Mouse (Mus musculus) embryonic facial prominence, embryonic 12.5 days (tissue): ENCODE results near the gene Aktip. TPM values are rescaled to one million over a fixed set of nuclear protein-coding genes. Genes with fewer than 3 reads are reported as not detected.

Source experiments
- ATAC-seq: fragments of 200-750 bp; cut with Nextera tagmentation; 2 replicates; pipeline ENCODE4 v1.8.0; 2017; ENCODE audit not compliant: insufficient number of reproducible peaks, insufficient read depth, low FRiP score, low TSS enrichment
- H3K27ac ChIP-seq: fragments of 300-500 bp; sonication (generic); 2 replicates; pipeline ENCODE4 v1.5.1; 2016; ENCODE audit warnings: mild to moderate bottlenecking
- H3K27me3 ChIP-seq: fragments of 300-500 bp; sonication (generic); 2 replicates; pipeline ENCODE4 v1.6.1; 2016; ENCODE audit warnings: mild to moderate bottlenecking, moderate library complexity
- H3K36me3 ChIP-seq: fragments of 300-500 bp; sonication (generic); 2 replicates; pipeline ENCODE4 v1.6.1; 2016; ENCODE audit warnings: mild to moderate bottlenecking
- H3K4me1 ChIP-seq: fragments of 300-500 bp; sonication (generic); 2 replicates; pipeline ENCODE4 v1.6.1; 2016
- H3K4me2 ChIP-seq: fragments of 300-500 bp; sonication (generic); replicated peaks from 2 replicates; pipeline ENCODE4 v1.6.1; 2016; ENCODE audit warnings: mild to moderate bottlenecking, moderate library complexity
- H3K4me3 ChIP-seq: fragments of 300-500 bp; sonication (generic); 2 replicates; pipeline ENCODE4 v1.5.1; 2016; ENCODE audit warnings: mild to moderate bottlenecking
- H3K9ac ChIP-seq: fragments of 300-500 bp; sonication (generic); 2 replicates; pipeline ENCODE4 v1.6.1; 2016; ENCODE audit warnings: mild to moderate bottlenecking, moderate library complexity
- H3K9me3 ChIP-seq: fragments of 300-500 bp; sonication (generic); 2 replicates; pipeline ENCODE4 v1.6.1; 2016; ENCODE audit warnings: mild to moderate bottlenecking, moderate library complexity
- WGBS: fragments of 180-500 bp; shearing (Covaris S2); methylation state at CpG from one replicate; pipeline ENCODE4 v1.1.7; 2016; 5-methylcytosine and 5-hydroxymethylcytosine counted together
- polyA plus RNA-seq: library from polyadenylated mRNA; unstranded; fragments of >200 nt; fragmentation: Nextera tagmentation; extraction: Ambion mirVana; gene quantifications from 2 replicates; pipeline ENCODE4 v1.2.1, GENCODE M21; 2016

The Aktip gene
- polyA plus RNA-seq, 1 experiment from 2014 or later: 57.3 TPM

DNA sequence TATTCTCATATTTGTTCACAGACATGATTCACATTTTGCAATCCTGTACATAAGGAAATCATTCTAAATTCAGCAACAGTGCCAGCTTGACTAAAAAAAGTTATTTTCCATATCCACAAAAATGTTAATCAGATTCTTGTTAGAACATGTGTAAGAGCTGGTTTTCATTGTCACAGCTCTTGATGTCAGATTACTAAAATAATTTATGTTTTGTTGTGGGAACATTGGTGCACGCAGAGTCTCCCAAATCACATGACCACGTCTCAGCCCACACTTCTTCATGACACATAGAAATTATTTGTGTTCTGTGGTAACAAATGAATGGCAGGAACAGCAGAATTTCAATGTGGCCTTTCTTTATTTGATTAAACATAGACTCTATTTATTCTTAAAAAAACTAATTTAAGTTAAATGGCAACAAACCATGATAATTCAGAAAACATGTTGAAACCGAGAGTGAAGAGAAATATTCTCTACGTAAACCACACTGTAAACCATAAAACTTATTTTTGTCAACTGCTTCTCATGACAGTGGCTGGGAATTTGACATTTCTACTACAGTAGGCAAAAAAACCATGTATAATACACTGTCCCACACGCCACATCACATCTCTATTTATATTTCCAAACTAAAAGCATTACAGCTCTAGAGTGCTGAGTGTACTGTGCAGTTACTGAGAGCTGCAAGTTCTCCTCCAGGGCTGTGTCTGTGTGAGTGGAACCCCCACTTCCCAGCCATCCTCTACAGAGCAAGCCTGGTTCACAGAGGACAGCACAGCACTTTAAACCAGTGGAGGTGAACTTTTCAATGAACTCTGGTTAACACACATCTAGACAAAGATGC lies 17.5 kb upstream of the Aktip start:
- no peak overlapping the region for H3K4me2 ChIP-seq
- ATAC-seq: no peak
- H3K27ac ChIP-seq: peak overlapping the region; percentile 50; the same call in 1 of the 2 replicates
- H3K4me3 ChIP-seq: no peak overlapping the region
- no peaks in the 10 kb centered on the region for H3K9me3 ChIP-seq
- 71% methylated on average over 5 of the region's 5 CpGs for WGBS
- 0 out of 2 replicates have a peak, but pooled peaks cover 4% of the 10 kb centered on the region for H3K36me3 ChIP-seq
- no peaks in the 10 kb centered on the region; the same call in 1 of the 2 replicates for H3K4me1 ChIP-seq
- H3K9ac ChIP-seq: no peak overlapping the region
- no peaks in the 10 kb centered on the region for H3K27me3 ChIP-seq

DNA sequence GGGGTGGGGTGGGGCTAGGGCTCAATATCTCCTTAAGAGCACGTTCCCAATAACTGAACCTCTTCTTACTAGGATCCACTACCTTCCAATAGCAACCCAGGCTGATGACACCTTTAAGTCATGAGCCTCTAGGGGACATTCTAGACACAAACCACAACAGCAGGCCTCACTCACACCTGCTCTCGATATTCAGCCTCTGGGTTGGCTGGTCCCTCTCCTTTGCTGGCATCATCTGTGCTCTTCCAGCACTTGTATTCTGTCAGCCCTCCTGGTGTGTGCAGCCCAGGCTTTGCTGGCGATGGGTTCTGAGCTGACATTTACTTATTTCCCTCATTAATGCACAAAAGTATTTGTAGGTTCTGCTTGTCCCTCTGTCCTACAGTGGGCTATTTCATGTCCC lies 14.5 kb upstream of the Aktip start:
- Histone ChIP-seq H3K27me3 (no peaks in the 10 kb centered on the region), H3K36me3 (no peaks in the 10 kb centered on the region), H3K4me2 (no peak overlapping the region), H3K27ac (no peak overlapping the region), H3K9ac (no peak overlapping the region), H3K4me1 (no peaks in the 10 kb centered on the region; the same call in 1 of the 2 replicates), H3K4me3 (no peak overlapping the region), H3K9me3 (no peaks in the 10 kb centered on the region)
- 77% methylated on average over 3 of the region's 3 CpGs for WGBS
- no peak for ATAC-seq

DNA sequence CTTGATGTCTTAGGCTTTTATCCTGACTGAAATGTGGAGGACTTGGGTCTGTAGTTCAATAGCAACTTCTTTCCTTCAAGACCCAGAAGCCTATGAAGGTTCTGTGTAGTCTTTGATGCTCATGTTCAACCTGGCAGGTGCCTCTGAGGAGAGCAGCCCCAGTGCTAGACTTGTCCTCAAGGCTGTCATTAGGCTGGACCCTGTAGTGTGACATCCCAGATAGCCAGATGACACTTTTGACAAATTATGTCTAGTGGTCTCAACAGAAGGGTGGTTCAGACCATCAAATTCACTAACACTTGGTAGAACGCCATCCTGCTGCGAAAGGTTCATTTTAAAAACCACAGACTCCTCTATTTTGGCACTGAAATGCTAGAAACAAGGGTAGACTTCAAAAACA lies 13.2 kb upstream of the Aktip start:
- no peak overlapping the region for H3K4me2 ChIP-seq
- WGBS: 88% methylated on average over 2 of the region's 2 CpGs

DNA sequence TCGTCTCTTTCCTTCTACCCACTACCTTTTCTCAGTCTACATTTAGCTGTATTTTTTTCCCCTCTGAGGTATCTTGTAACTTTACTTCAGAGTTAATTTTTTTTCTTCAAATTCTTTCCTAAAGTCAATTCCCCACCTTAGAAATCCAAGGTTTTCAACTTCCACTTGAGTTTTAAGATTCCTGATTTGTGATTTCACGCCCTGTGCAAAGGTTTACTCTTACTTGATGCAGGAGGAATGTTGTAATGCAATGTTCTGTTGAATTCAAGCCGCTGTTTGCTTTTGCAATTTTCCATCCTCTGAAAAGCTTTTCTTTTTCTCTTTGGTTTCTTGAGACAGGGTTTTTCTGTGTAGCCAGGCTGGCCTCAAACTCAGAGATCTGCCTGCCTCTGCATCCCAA lies 9.9 kb upstream of the Aktip start:
- Histone ChIP-seq H3K4me2 (no peak overlapping the region), H3K27me3 (no peaks in the 10 kb centered on the region), H3K36me3 (no peaks in the 10 kb centered on the region), H3K27ac (no peak overlapping the region), H3K4me1 (no peaks in the 10 kb centered on the region), H3K4me3 (no peak overlapping the region), H3K9ac (no peak overlapping the region), H3K9me3 (no peaks in the 10 kb centered on the region)
- WGBS: 72% methylated on average over 3 of the region's 3 CpGs
- ATAC-seq: no peak

More for the DNA sequence above, 13.2 kb upstream of the Aktip start:
- ATAC-seq: no peak
- H3K4me3 ChIP-seq: no peak overlapping the region
- no peaks in the 10 kb centered on the region for H3K36me3 ChIP-seq
- H3K27ac ChIP-seq: no peak overlapping the region
- no peak overlapping the region for H3K9ac ChIP-seq
- H3K9me3 ChIP-seq: no peaks in the 10 kb centered on the region
- H3K4me1 ChIP-seq: no peaks in the 10 kb centered on the region; the same call in 1 of the 2 replicates
- no peaks in the 10 kb centered on the region for H3K27me3 ChIP-seq

DNA sequence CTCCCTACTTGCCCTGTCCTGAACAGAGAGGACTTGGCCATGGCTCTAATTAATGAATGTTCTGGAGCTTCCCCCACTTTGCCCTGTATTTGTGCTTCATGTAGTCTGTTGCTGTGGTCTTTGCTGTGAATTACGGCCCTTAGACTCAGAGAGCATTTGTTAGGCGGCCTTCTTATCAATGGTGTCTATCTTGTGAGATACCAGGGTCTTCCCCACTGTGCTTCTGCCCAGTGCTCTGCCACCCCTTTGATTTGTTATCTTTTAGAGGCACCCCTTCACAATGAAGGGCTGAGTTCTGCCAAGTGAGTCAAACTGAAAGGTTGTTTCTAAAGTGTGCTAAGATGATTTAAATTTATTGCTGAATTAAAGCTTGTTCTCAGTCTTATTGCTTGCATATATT lies 7.9 kb upstream of the Aktip start:
- Histone ChIP-seq H3K27me3 (no peaks in the 10 kb centered on the region), H3K9me3 (no peaks in the 10 kb centered on the region), H3K36me3 (no peaks in the 10 kb centered on the region), H3K4me1 (no peaks in the 10 kb centered on the region), H3K9ac (no peak overlapping the region), H3K4me3 (no peak overlapping the region), H3K4me2 (no peak overlapping the region), H3K27ac (no peak overlapping the region)
- 74% methylated on average over 2 of the region's 2 CpGs for WGBS
- ATAC-seq: no peak

DNA sequence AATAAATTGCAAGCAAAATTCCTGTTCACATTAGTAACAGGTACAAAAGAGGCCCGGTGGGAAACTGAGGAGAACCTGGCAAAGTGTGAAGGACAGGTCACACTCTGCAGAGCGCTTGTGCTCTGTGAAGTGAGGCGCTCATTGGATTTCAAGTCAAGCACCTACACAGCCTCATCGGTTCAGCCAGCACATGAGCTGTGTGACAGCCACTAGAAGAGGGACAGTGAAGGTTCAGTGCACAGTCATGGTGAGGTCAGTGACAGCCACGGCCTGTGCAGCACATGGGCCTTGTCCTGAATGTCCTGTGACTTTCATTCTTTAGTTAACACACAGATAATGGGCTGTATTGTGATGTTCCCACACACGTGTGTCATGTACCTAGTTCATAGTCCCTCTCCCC lies 6.1 kb upstream of the Aktip start:
- no peaks in the 10 kb centered on the region for H3K27me3 ChIP-seq
- ATAC-seq: no peak
- WGBS: 84% methylated on average over 6 of the region's 6 CpGs
- H3K9me3 ChIP-seq: no peaks in the 10 kb centered on the region
- H3K4me2 ChIP-seq: no peak overlapping the region
- no peaks in the 10 kb centered on the region for H3K4me1 ChIP-seq
- H3K4me3 ChIP-seq: no peak overlapping the region
- H3K36me3 ChIP-seq: no peaks in the 10 kb centered on the region
- no peak overlapping the region for H3K9ac ChIP-seq
- H3K27ac ChIP-seq: no peak overlapping the region

DNA sequence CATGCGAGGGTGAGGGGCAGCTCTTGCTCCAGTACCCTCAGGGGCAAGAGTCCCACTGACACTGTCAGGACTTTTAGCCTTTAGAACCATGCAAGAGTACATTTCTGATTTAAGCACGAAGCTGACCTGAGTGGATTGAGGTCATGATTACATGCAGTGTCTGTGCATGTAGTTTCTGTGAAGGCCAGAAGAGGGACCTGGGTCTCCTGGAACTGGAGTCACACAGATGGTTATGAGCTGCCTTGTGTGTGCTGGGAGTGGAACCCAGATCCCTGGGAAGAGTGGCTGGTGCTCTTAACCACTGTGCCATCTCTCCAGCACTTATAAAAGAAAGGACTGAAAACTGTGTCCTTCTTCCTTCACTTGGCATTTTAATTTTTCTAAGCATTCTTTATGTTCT lies 1.4 kb upstream of the Aktip start:
- Histone ChIP-seq H3K4me2 (no peak overlapping the region), H3K9ac (no peak overlapping the region), H3K9me3 (no peaks in the 10 kb centered on the region), H3K27ac (no peak overlapping the region), H3K4me3 (no peak overlapping the region), H3K4me1 (no peaks in the 10 kb centered on the region), H3K36me3 (no peaks in the 10 kb centered on the region), H3K27me3 (no peaks in the 10 kb centered on the region)
- 60% methylated on average over 2 of the region's 2 CpGs for WGBS
- ATAC-seq: no peak

DNA sequence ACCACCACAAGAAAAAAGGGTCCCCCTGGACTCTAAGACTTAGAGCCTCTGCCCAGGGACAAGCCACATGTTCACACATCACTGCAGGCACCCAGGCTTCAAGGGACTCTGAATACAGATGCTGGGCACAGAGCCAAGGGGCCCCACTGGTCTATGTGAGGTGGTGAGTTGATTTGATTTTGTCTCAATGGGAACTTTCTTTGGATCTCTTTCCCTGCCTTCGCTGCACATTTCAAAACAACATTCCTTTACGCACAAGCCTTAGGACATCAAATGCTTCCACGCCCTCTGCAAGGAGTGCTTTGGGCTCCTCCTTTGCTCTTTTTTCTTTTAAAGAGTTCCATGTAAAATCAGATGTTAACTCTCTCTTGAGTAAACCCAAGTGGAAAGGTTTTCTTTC lies 1.7 kb downstream of the Aktip start:
- no peak overlapping the region for H3K4me2 ChIP-seq
- no peaks in the 10 kb centered on the region for H3K4me1 ChIP-seq
- no peak overlapping the region for H3K27ac ChIP-seq
- H3K9me3 ChIP-seq: no peaks in the 10 kb centered on the region
- ATAC-seq: no peak
- H3K27me3 ChIP-seq: no peaks in the 10 kb centered on the region
- no peaks in the 10 kb centered on the region for H3K36me3 ChIP-seq
- H3K4me3 ChIP-seq: no peak overlapping the region
- WGBS: 53% methylated on average over 3 of the region's 3 CpGs
- H3K9ac ChIP-seq: no peak overlapping the region

DNA sequence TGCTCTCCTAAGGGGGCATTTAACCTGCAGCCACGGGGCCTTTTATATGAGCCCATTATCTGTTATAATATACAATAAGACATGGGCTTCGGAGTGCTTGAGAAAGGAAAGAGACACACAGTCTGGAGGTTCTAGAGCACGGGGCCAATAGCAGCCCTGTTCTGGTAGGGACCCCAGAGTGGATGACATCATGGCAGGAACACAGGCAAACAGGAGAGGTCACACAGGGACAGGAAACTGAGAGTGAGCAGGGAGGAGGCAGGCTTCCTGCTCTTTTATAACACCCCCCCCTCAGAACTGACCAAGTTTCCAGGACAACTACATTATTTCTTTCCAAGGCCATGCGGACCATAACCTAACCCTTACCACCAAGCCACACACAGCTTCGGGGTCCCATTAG lies 2.5 kb downstream of the Aktip start:
- no peaks in the 10 kb centered on the region for H3K27me3 ChIP-seq
- H3K9ac ChIP-seq: no peak overlapping the region
- H3K36me3 ChIP-seq: no peaks in the 10 kb centered on the region
- no peaks in the 10 kb centered on the region for H3K9me3 ChIP-seq
- H3K4me1 ChIP-seq: no peaks in the 10 kb centered on the region
- no peak overlapping the region for H3K27ac ChIP-seq
- ATAC-seq: no peak
- WGBS: 84% methylated on average over 5 of the region's 5 CpGs
- H3K4me2 ChIP-seq: no peak overlapping the region
- H3K4me3 ChIP-seq: no peak overlapping the region

DNA sequence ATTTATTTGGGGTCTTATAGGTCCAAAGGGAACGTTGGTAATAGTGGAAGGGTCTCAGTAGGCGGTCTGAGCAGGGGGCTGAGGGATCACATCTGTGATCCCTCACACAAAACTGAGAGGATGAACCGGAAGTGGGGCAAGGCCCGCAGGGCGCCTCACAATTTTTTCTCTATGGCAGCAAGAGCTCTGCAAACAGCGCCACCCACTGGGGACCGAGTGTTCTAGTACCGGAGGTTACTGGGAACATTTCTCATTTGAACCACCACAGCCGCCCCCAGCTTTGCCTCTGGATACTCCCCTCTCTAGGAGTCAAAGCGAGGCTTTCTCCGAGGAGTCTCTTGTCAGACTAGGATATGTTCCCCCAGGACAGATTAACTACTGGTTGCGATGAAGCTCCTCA lies 3.1 kb downstream of the Aktip start:
- no peak overlapping the region for H3K9ac ChIP-seq
- no peaks in the 10 kb centered on the region for H3K36me3 ChIP-seq
- WGBS: 75% methylated on average over 12 of the region's 12 CpGs
- H3K4me2 ChIP-seq: no peak overlapping the region
- no peak overlapping the region for H3K27ac ChIP-seq
- no peaks in the 10 kb centered on the region for H3K4me1 ChIP-seq
- no peaks in the 10 kb centered on the region for H3K9me3 ChIP-seq
- no peaks in the 10 kb centered on the region for H3K27me3 ChIP-seq
- ATAC-seq: no peak
- no peak overlapping the region for H3K4me3 ChIP-seq

DNA sequence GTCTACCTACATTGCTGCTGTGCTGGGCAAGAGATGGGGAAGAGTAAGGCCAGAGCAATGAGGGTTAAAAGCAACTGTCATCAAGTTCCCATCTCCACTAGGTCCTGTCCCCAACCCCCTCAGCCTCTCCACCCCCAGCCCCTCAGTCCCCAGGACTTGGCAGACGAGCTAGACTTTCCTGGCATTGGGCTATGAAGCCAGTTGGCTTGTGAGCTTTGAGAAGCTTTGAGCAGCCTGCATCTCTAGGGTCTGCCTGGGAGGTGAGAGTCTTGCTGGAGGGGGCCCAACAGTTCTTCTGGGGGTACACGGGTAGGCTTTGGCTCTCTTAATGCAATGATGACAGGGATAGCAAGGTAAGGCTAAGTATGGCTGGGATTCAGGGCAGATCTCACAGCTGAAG lies 5.7 kb downstream of the Aktip start:
- H3K4me3 ChIP-seq: no peak overlapping the region
- H3K4me2 ChIP-seq: no peak overlapping the region
- 94% methylated on average over 2 of the region's 2 CpGs for WGBS
- 0 out of 2 replicates have a peak, but pooled peaks cover 5% of the 10 kb centered on the region for H3K4me1 ChIP-seq
- no peak for ATAC-seq
- H3K27me3 ChIP-seq: no peaks in the 10 kb centered on the region
- H3K27ac ChIP-seq: no peak overlapping the region
- no peak overlapping the region for H3K9ac ChIP-seq
- no peaks in the 10 kb centered on the region for H3K9me3 ChIP-seq
- H3K36me3 ChIP-seq: no peaks in the 10 kb centered on the region

DNA sequence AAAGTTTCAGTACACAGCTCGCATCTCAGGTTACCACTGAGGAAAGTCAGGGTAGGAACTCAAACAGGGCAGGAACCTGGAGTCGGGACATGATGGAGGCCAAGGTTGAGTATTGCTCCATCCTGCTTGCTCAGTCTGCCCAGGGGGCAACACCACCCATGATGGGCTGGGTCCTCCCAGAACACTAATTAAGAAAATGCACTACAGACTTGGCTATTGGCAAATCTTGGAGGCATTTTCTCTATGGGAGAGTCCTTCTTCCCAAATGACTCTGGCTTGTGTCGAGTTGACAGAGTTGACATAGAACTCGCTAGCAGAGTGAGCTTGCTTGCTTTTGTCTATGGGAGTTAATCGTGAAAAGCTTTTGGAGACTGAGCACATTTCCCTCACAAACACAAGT lies 6.8 kb downstream of the Aktip start:
- Histone ChIP-seq H3K27me3 (no peaks in the 10 kb centered on the region), H3K9me3 (no peaks in the 10 kb centered on the region)

More for the DNA sequence above, 6.8 kb downstream of the Aktip start:
- H3K36me3 ChIP-seq: no peaks in the 10 kb centered on the region
- ATAC-seq: no peak
- H3K4me3 ChIP-seq: no peak overlapping the region
- no peak overlapping the region for H3K27ac ChIP-seq
- H3K9ac ChIP-seq: no peak overlapping the region
- 0 out of 2 replicates have a peak, but pooled peaks cover 5% of the 10 kb centered on the region for H3K4me1 ChIP-seq
- no peak overlapping the region for H3K4me2 ChIP-seq
- WGBS: 82% methylated on average over 5 of the region's 5 CpGs
